Mouse (Mus musculus) bone marrow, adult 2 months (tissue): ENCODE measurements around the gene Slc10a6. TPM values are rescaled to one million over a fixed set of nuclear protein-coding genes. Genes with fewer than 3 reads are reported as not detected.

Source experiments
- H3K27ac ChIP-seq: fragments of 200-500 bp; 2 replicates; pipeline ENCODE4 v1.5.1; 2012; ENCODE audit warnings: low read depth, mild to moderate bottlenecking, control low read depth, inconsistent platforms, low read length; ENCODE audit not compliant: control insufficient read depth, poor library complexity, insufficient read depth
- H3K4me1 ChIP-seq: fragments of 200-500 bp; 2 replicates; pipeline ENCODE4 v1.6.1; 2011; ENCODE audit warnings: low read length; ENCODE audit not compliant: control insufficient read depth, insufficient read depth
- H3K4me3 ChIP-seq: fragments of 200-500 bp; replicated peaks from 2 replicates; pipeline ENCODE3; 2011; ENCODE audit warnings: mild to moderate bottlenecking, low read depth, low read length, control low read depth; ENCODE audit not compliant: control insufficient read depth
- CTCF ChIP-seq: fragments of 200-500 bp; IDR thresholded peaks from 2 replicates; pipeline ENCODE4 v1.5.1; 2011; ENCODE audit warnings: low read length, control low read depth; ENCODE audit not compliant: control insufficient read depth, insufficient read depth
- POLR2A ChIP-seq: fragments of 200-500 bp; IDR thresholded peaks from 2 replicates; pipeline ENCODE4 v1.6.1; 2011; ENCODE audit warnings: low read depth, mild to moderate bottlenecking, control low read depth, low read length, borderline replicate concordance; ENCODE audit not compliant: control insufficient read depth
- WGBS: fragments of 180-500 bp; shearing (Covaris S2); methylation state at CpG from one replicate; pipeline ENCODE4 v1.1.7; 2018; 5-methylcytosine and 5-hydroxymethylcytosine counted together
- polyA plus RNA-seq: library from polyadenylated mRNA; stranded (reverse); fragments of >200 nt; gene quantifications from 2 replicates; pipeline ENCODE4 v1.2.4, GENCODE M21; 2011; ENCODE audit warnings: low replicate concordance; ENCODE audit not compliant: missing spikeins, insufficient read depth, insufficient read length

Gene Slc10a6
- polyA plus RNA-seq, 1 experiment: not detected

DNA sequence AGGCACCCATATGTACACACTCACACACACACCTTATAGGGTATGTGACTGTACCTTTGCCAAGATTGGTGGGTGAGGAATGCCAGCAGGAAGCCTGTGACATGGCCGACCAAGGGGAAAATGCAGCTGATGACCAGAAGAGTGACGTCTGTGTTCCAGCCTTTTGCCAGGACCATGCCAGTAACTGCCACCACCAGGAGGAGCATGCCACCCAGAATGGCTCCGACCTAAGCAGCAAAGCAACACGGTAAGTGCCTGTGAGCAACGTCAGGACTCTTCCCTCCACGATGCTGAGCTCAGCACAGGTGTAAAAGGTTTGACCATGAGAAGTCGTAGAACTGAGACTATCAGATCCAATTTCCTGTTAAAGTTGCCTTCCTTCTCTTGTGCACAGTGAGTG, 16.9 kb downstream of the Slc10a6 start:
- no peak for TF ChIP-seq POLR2A
- no peak for TF ChIP-seq CTCF
- WGBS: 76% methylated on average over 7 of the region's 7 CpGs
- Histone ChIP-seq H3K27ac (no peak overlapping the region), H3K4me1 (no peaks in the 10 kb centered on the region; the same call in 1 of the 2 replicates), H3K4me3 (no peak overlapping the region)

DNA sequence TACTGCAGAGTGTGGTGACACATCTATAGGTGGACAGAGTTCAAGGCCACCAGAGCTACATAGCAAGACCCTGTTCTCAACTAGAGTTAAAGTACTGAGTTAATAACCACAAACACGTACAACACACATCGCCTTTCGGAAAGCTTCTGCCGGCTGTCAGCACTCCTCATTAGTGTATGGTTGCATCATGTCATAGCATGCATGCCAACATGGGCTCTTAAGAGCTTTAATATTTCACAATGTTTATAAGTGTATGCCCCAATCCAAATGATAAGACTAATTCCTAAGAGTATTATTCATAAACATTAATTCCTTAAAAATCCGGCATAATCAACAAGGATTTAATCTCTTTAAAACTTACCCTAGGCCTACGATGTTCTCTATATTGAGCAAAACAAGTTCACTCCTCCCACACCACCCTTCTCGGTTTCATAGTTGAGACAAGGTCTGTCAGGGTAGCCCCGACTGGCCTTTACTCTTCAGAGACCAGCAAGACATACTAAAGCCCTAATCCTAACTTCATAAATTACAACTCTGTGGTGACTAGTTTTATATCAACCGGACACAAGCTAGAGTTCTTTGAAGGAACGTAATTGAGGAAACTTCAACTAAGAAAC, 18.2 kb downstream of the Slc10a6 start:
- WGBS: 87% methylated on average over 10 of the region's 10 CpGs
- Histone ChIP-seq H3K4me3 (no peak overlapping the region), H3K4me1 (no peaks in the 10 kb centered on the region), H3K27ac (no peak overlapping the region)
- no peak for TF ChIP-seq POLR2A
- no peak for TF ChIP-seq CTCF

DNA sequence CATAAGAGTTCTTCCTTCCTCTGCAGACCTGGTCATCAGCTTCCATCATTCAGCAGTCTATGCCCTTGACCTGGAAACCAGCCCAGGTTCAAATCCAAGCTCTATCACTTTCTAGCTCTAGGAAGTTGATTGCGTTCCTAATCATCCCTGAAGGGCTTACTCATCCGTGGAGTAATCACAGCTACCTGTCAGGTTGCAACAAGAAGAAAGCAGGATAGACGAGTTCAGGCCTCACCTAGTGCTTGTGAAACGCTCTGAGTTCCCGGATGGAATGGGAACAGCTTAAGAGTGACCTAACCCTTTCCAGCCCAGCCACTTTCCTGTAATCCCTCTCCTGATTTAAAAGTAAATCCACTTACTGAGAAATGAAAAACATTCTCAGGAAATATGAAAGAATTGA, 19.1 kb downstream of the Slc10a6 start:
- no peak for TF ChIP-seq POLR2A
- TF ChIP-seq CTCF: no peak
- no peaks in the 10 kb centered on the region for H3K4me1 ChIP-seq
- no peak overlapping the region for H3K27ac ChIP-seq
- WGBS: 81% methylated on average over 5 of the region's 5 CpGs
- H3K4me3 ChIP-seq: no peak overlapping the region

DNA sequence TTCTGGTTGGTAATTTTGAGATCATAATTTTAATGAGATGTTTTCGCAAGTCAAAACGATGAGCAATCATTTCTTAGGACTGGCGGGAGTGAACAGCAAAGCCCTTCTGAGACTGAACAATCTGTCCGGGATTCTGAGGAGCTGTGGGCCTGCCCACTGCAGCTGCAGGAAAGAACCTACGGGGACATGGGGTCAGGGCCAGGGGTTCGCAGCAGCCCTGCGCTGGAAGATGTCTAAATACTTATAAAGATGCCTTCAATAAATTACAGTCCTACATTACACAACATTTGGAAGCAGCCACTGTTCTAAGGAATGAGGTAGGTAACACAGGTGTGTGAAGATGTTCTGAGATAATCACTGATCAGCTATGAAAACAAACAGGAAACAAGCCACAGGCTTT, 23.5 kb downstream of the Slc10a6 start:
- no peak overlapping the region for H3K27ac ChIP-seq
- no peak for TF ChIP-seq POLR2A
- no peak for TF ChIP-seq CTCF

DNA sequence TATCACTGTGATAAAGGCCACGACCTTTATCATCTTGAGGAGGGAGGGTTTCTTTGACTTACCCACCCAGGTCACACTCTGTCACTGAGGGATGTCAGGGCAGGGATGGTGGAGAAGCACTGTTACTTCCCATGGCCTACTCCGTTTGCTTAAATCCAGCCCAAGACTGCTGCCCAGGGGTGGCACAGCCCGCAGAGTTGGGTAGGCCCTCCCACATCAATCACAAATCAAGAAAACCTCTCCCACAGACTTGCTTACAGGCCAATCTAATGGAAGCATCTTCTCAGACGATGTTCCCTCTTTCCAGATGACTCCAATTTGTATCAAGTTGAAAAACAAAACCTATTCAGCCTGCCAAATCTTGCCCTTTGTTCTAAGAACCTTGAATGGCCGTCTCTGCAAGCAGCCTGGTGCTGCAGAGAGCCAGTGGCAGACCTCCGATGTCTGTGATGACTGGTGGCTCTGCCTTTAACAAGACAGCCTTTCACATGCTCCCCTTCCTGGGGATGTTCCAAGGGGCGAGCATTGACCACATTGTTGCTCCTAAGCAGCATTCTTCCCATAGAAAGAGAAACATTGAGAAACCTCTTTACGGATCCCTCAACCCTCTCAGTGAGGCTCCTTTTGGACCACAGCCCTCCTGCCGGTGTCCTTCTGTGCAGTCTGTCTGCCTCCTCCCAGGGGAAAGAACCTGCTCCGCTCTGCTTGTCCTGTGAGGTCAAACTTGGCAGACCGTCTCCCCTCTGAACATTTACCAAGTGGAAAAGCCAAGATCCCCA, 25.9 kb downstream of the Slc10a6 start:
- TF ChIP-seq CTCF (no peak), POLR2A (no peak)
- H3K4me1 ChIP-seq: no peaks in the 10 kb centered on the region; the same call in 1 of the 2 replicates
- 79% methylated on average over 11 of the region's 11 CpGs for WGBS
- H3K27ac ChIP-seq: no peak overlapping the region
- no peak overlapping the region for H3K4me3 ChIP-seq

More for the DNA sequence above, 23.5 kb downstream of the Slc10a6 start:
- 83% methylated on average over 7 of the region's 7 CpGs for WGBS
- no peaks in the 10 kb centered on the region; the same call in 1 of the 2 replicates for H3K4me1 ChIP-seq
- H3K4me3 ChIP-seq: no peak overlapping the region

DNA sequence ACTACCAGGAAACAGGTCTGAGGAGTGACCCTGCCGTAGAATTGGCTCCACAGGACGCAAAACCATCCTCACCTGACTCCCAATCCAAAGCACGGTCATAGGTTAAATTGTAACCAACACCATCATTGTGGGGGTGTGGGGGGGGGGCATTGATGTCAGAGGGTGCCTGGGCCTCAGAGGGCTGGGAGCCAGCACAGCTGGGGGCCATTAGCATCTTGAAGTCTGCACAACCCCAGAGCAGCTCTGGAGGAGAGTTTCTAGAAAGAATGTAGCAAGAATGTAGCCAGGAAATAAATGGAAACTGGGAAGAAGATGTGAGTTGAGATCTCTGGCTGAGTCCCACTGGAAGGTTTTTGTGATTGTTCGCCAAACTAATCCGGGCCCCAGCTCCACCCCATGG, 30.3 kb downstream of the Slc10a6 start:
- WGBS: 89% methylated on average over 5 of the region's 5 CpGs
- Histone ChIP-seq H3K4me3 (no peak overlapping the region), H3K27ac (no peak overlapping the region), H3K4me1 (no peaks in the 10 kb centered on the region; the same call in 1 of the 2 replicates)
- no peak for TF ChIP-seq POLR2A
- no peak for TF ChIP-seq CTCF

DNA sequence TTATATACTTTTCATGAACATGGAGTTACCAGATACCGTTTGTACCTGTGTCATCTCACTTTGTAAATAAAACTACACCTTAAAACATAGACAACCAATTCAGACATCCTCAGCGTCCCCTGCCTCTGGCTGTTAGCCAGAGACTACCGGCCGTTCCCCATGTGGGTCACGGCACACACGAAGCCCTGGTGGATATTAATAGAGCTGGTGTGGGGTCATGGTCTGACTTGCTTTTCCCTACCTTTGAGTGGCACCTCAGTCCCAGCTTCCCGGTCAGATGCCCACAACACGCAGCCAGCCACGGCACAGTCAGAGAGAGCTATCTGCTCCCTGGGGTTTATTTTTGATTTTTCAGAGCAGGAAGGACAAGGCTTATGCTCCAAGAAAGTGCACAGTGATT, 30.9 kb downstream of the Slc10a6 start:
- WGBS: 81% methylated on average over 9 of the region's 9 CpGs
- no peak overlapping the region for H3K4me3 ChIP-seq
- TF ChIP-seq POLR2A (no peak), CTCF (no peak)
- no peaks in the 10 kb centered on the region; the same call in 1 of the 2 replicates for H3K4me1 ChIP-seq
- H3K27ac ChIP-seq: no peak overlapping the region

DNA sequence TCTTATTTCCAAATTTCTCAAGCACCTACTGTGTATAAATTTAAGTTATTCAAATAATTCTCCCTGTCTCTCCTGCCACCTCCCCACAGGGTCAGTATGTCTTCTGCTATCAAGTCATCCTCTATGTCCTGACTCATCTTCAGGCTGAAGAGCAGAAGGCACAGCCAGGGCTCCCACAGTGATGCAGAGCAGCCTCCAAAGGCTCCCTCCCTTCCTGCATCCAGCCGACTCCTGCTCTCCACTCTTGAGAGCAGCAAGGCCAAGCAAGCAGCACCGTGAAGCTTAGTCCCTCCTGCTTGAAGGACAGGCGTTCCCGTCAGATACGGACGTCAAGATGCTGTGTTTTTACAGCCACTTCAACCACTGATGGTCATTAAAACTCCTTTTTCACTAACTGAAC, 31.6 kb downstream of the Slc10a6 start:
- 82% methylated on average over 6 of the region's 6 CpGs for WGBS
- Histone ChIP-seq H3K4me1 (no peaks in the 10 kb centered on the region; the same call in 1 of the 2 replicates), H3K4me3 (no peak overlapping the region), H3K27ac (no peak overlapping the region)
- TF ChIP-seq CTCF (no peak), POLR2A (no peak)
